Mouse (Mus musculus): ENCODE measurements around the gene Lmna. TPM values are rescaled to one million over a fixed set of nuclear protein-coding genes. Genes with fewer than 3 reads are reported as not detected.

Lmna gene
- total RNA-seq (2014; rRNA removed) (59.7 and 60.8 TPM in 2 replicates), polyA plus RNA-seq (2015; fragmentation: Nextera tagmentation; extraction: Ambion mirVana) (59.1 and 61.1 TPM in 2 replicates)

DNA sequence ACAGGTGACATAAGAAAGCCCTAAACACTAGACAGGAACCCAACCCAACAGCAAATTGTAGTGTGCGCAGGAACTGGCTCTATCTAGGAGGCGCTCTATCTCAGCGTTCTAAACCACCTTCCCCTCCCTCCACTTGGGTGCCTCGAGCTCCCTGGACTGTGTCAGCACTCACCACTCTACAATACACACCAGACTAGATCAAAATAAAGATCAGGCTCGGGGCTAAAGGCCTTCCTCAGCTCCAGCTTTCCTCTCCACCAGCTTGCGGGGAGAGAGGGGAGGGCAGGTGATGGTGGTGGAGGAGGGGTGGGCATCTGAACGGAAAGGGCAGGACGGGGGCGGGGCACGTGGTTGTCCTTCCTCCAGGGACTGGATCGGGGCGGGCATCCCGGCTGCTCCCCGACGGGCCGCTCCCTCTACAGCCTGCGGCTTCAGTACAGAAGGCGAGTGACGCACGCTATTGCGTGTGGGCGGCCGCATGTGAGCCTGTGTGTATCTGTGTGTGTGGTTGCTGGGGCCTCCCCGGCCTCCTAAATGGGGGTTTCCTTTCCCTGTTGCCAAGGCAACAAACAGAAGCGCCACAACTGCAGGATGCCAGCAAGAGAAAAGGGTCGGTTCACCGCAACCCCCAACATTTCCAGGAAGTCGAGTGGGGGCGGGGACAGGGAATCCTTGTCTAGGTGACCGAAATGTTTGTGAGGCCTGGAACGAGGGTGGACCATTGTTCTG, at the start of gene Lmna:
Gene Lmna (minus strand): TSS at position 265 of the 729 bp plus-strand sequence.
- WGBS: under 1% methylated on average over 31 of the region's 31 CpGs
- peak; percentile 58 for TF ChIP-seq CTCF (IDR thresholded peaks at IDR 0.05; ENCODE audit: low read depth)
- Histone ChIP-seq H3K4me2 (ENCODE audit: low read depth, low read length) (peak within 1 kb of the TSS; percentile 59), H3K27ac (peak within 1 kb of the TSS; percentile 85), H3K27me3 (ENCODE audit: insufficient read depth, low read length) (no peaks in the 10 kb centered on the region), H3K4me3 (ENCODE audit: low read length) (peak within 1 kb of the TSS; percentile 39), H3K9me3 (ENCODE audit: low read length) (no peaks in the 10 kb centered on the region), H3K9ac (replicated peaks; ENCODE audit: low read length) (peak within 1 kb of the TSS; percentile 40), H3K36me3 (ENCODE audit: insufficient read depth, low read length) (no peaks in the 10 kb centered on the region), H3K4me1 (ENCODE audit: insufficient read depth, low read length) (peaks cover 22% of the 10 kb centered on the region)
- peak; percentile 93 for DNase-seq (ENCODE audit: low spot score)
- peak; percentile 97 for ATAC-seq

DNA sequence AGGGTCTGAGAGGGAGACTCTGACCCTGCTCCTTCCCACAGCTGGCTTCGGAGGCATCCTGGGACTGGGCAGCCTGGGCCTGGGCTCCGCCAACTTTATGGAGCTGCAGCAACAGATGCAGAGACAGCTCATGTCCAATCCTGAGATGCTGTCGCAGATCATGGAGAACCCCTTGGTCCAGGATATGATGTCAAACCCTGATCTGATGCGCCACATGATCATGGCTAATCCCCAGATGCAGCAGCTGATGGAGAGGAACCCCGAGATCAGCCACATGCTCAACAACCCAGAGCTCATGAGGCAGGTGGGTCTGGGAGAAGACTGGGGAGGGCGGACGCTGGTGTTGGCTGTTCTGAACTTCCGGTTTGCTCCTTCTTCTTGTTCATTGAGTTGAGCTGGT, 46.9 kb upstream of the Lmna start:
- no peaks in the 10 kb centered on the region for H3K27me3 ChIP-seq (ENCODE audit: insufficient read depth, low read length)
- DNase-seq (ENCODE audit: low spot score) (no peak), ATAC-seq (no peak)
- H3K27ac ChIP-seq: no peak overlapping the region
- H3K4me3 ChIP-seq (ENCODE audit: low read length): no peak overlapping the region
- H3K9me3 ChIP-seq (ENCODE audit: low read length): no peaks in the 10 kb centered on the region
- 0 out of 2 replicates have a peak, but pooled peaks cover 5% of the 10 kb centered on the region for H3K4me1 ChIP-seq (ENCODE audit: insufficient read depth, low read length)
- no peak for TF ChIP-seq CTCF (IDR thresholded peaks at IDR 0.05; ENCODE audit: low read depth)
- no peak overlapping the region for H3K9ac ChIP-seq (replicated peaks; ENCODE audit: low read length)
- peaks cover 49% of the 10 kb centered on the region for H3K36me3 ChIP-seq (ENCODE audit: insufficient read depth, low read length)
- no peak overlapping the region for H3K4me2 ChIP-seq (ENCODE audit: low read depth, low read length)
- WGBS: 97% methylated on average over 8 of the region's 8 CpGs

DNA sequence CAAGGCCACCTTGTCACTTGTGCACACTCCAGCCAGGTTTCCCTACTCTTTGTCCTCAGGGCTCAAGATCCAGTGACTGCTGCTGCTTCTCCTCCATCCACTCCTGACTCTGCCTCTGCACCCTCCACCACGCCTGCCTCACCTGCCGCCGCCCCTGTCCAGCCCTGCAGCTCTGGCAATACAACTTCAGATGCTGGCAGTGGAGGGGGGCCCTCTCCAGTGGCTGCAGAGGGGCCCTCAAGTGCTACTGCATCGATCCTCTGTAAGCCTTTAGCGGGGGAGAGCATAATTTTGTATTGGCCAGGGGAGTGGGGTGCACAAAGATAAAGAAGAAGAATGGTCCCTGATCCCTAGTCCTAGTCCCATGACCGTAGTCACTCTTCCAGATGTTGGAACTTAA, 46.0 kb upstream of the Lmna start:
- no peak for DNase-seq (ENCODE audit: low spot score)
- Histone ChIP-seq H3K9ac (replicated peaks; ENCODE audit: low read length) (no peak overlapping the region), H3K36me3 (ENCODE audit: insufficient read depth, low read length) (peaks cover 44% of the 10 kb centered on the region), H3K4me1 (ENCODE audit: insufficient read depth, low read length) (0 out of 2 replicates have a peak, but pooled peaks cover 5% of the 10 kb centered on the region), H3K4me3 (ENCODE audit: low read length) (no peak overlapping the region), H3K4me2 (ENCODE audit: low read depth, low read length) (no peak overlapping the region), H3K27ac (no peak overlapping the region), H3K9me3 (ENCODE audit: low read length) (no peaks in the 10 kb centered on the region), H3K27me3 (ENCODE audit: insufficient read depth, low read length) (no peaks in the 10 kb centered on the region)
- TF ChIP-seq CTCF (IDR thresholded peaks at IDR 0.05; ENCODE audit: low read depth): no peak
- no peak for ATAC-seq
- 97% methylated on average over 6 of the region's 6 CpGs for WGBS

DNA sequence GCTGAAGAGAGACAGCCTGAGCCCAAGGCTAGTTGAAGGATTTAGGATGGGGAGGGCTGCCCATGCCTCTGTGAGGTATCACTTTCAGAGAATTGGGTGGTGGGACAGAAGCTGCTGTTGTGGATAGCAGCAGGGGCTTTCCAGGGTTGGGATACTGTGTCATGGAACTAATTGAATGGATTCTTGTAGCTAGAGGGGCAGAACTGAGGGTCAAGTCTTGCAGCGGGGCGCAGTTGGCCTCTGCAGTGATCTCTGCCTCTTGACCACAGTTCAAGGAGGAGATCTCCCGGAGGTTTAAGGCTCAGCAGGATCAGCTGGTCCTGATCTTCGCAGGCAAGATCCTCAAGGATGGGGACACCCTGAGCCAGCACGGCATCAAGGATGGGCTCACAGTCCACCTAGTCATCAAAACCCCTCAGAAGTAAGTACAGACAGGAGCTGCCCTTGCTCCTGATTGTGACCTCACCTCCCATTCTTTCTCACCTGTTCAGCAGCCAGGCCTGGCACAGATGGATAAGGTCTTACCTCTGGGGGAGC, 45.4 kb upstream of the Lmna start:
- 0 out of 2 replicates have a peak, but pooled peaks cover 5% of the 10 kb centered on the region for H3K4me1 ChIP-seq (ENCODE audit: insufficient read depth, low read length)
- no peak for ATAC-seq
- H3K9ac ChIP-seq (replicated peaks; ENCODE audit: low read length): peak overlapping the region; percentile 96; the same call in 1 of the 2 replicates
- H3K27me3 ChIP-seq (ENCODE audit: insufficient read depth, low read length): no peaks in the 10 kb centered on the region
- H3K4me2 ChIP-seq (ENCODE audit: low read depth, low read length): peak overlapping the region; percentile 91; the same call in 1 of the 2 replicates
- TF ChIP-seq CTCF (IDR thresholded peaks at IDR 0.05; ENCODE audit: low read depth): no peak
- H3K4me3 ChIP-seq (ENCODE audit: low read length): no peak overlapping the region
- H3K36me3 ChIP-seq (ENCODE audit: insufficient read depth, low read length): peaks cover 38% of the 10 kb centered on the region
- WGBS: 82% methylated on average over 5 of the region's 5 CpGs
- no peak for DNase-seq (ENCODE audit: low spot score)
- peak overlapping the region; percentile 43; the same call in 1 of the 2 replicates for H3K27ac ChIP-seq
- H3K9me3 ChIP-seq (ENCODE audit: low read length): no peaks in the 10 kb centered on the region

DNA sequence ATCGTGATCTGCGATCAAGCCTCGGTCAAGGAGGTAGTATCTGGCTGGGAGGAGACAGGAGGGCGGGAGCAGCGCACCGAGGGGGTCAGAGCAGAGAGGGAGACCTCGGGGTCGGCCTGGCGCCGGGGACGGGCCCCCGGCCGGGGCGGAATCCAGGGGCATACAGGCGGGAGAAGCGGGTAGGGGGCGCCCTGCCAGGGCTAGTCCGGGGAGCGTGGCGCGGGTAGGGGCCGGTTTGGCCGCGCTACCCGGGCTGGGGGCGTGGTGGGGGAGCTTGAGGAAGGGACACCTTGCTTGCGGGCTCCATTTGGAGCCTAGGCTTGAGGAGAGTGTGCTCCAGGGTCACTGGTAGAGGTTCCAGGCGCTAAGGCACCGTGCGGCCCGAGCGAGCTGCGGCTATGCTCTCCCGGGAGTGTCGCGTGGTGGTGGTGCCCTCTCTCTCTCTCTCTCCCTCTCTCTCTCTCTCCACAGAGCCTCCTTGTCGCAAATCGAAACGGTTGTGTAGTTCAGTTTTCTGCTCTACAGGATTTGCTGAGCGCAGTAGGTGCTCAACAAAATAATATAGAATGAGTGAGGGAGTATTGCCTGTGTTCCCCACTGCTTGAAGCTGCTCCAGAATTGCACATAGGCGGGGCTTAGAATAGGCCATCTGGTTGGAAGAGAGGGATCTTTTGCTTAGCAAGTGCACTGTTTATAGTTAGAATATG, 44.3 kb upstream of the Lmna start:
- peak; percentile 51 for ATAC-seq
- Histone ChIP-seq H3K4me2 (ENCODE audit: low read depth, low read length) (peak overlapping the region; percentile 91), H3K27ac (peak overlapping the region; percentile 97), H3K4me3 (ENCODE audit: low read length) (peak overlapping the region; percentile 92), H3K9ac (replicated peaks; ENCODE audit: low read length) (peak overlapping the region; percentile 96), H3K4me1 (ENCODE audit: insufficient read depth, low read length) (0 out of 2 replicates have a peak, but pooled peaks cover 5% of the 10 kb centered on the region), H3K36me3 (ENCODE audit: insufficient read depth, low read length) (peaks cover 27% of the 10 kb centered on the region), H3K27me3 (ENCODE audit: insufficient read depth, low read length) (no peaks in the 10 kb centered on the region), H3K9me3 (ENCODE audit: low read length) (no peaks in the 10 kb centered on the region)
- WGBS: 1% methylated on average over 30 of the region's 41 CpGs
- peak; percentile 70 for DNase-seq (ENCODE audit: low spot score)
- TF ChIP-seq CTCF (IDR thresholded peaks at IDR 0.05; ENCODE audit: low read depth): peak; percentile 28

DNA sequence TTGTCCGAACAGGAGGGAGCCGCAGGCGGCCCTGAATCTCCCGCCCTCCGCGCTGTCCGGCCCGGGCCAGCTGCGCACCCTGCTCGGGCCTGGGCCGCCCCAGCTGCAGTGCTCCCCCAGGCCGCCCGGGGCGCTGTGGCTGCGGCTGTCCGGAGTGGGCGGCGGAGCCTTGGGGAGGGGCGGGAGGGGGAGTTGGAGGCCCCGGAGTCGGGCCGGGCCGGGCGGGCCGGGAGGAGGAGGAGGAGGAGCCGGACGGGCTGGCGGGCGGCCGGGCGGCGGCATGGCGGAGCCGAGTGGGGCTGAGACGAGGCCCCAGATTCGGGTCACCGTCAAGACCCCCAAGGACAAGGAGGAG, 43.7 kb upstream of the Lmna start, which contains the start of gene Ubqln4:
Gene Ubqln4 (plus strand): TSS at position 234 of the 355 bp plus-strand sequence.
- peak within 1 kb of the TSS; percentile 91 for H3K4me2 ChIP-seq (ENCODE audit: low read depth, low read length)
- peak within 1 kb of the TSS; percentile 92 for H3K4me3 ChIP-seq (ENCODE audit: low read length)
- TF ChIP-seq CTCF (IDR thresholded peaks at IDR 0.05; ENCODE audit: low read depth): peak; percentile 47
- no peaks in the 10 kb centered on the region for H3K27me3 ChIP-seq (ENCODE audit: insufficient read depth, low read length)
- H3K9me3 ChIP-seq (ENCODE audit: low read length): no peaks in the 10 kb centered on the region
- WGBS: under 1% methylated on average over 31 of the region's 37 CpGs
- H3K4me1 ChIP-seq (ENCODE audit: insufficient read depth, low read length): 0 out of 2 replicates have a peak, but pooled peaks cover 5% of the 10 kb centered on the region
- peak; percentile 93 for DNase-seq (ENCODE audit: low spot score)
- H3K9ac ChIP-seq (replicated peaks; ENCODE audit: low read length): peak within 1 kb of the TSS; percentile 96
- peak within 1 kb of the TSS; percentile 97 for H3K27ac ChIP-seq
- peaks cover 24% of the 10 kb centered on the region for H3K36me3 ChIP-seq (ENCODE audit: insufficient read depth, low read length)
- ATAC-seq: peak; percentile 89

Data from hindbrain, postnatal 0 days (tissue).